Mouse (Mus musculus): ENCODE measurements around the gene Il2ra. TPM values are rescaled to one million over a fixed set of nuclear protein-coding genes. Genes with fewer than 3 reads are reported as not detected.
"Not testable (repeated sequence)": the region's sequence is repeated elsewhere in the genome, so short reads cannot be mapped to it uniquely, and the experiment has no call there.

The Il2ra gene
- 1 to 10 TPM in 1 of 2 experiments, under 1 TPM in 1; 0.69 to 1.3 TPM for total RNA-seq (2021)
- long read RNA-seq, experiment 1: 0 reads
- long read RNA-seq, experiment 2: 0 reads

- intact Hi-C loops (cut with DNase I): no loop called here
- no peak for DNase-seq
These were observed at the start of gene Il2ra for GRCm38 (mm10) chr2:11642451-11642941. TSS of gene Il2ra (plus strand) at chr2:11642807.

- intact Hi-C loops (cut with DNase I): no loop called here
- DNase-seq: no peak
These were observed 45.9 kb upstream of the Il2ra start for GRCm38 (mm10) chr2:11596690-11597089.

- no peak for DNase-seq
- intact Hi-C loops (cut with DNase I): no loop called here
These were observed 44.7 kb upstream of the Il2ra start for GRCm38 (mm10) chr2:11597906-11598305.

GRCm38 (mm10) chr2:11601795-11602194 lies 40.8 kb upstream of the Il2ra start:
- intact Hi-C loops (cut with DNase I): loop anchor here (2.0 to 5.0 kb wide), 4 partner anchors 54 to 176 kb away; partner anchors contain the start of genes Ankrd16, Fbh1 and Il15ra
- DNase-seq: no peak

- intact Hi-C loops (cut with DNase I): loop anchor here (2.0 to 5.0 kb wide), 4 partner anchors 55 to 175 kb away; partner anchors contain the start of genes Ankrd16, Fbh1 and Il15ra
- peak; percentile 95 to 97 for DNase-seq
These were observed 39.8 kb upstream of the Il2ra start for GRCm38 (mm10) chr2:11602506-11603489.

- DNase-seq: no peak
- intact Hi-C loops (cut with DNase I): loop anchor here (5.0 kb wide), 3 partner anchors 57 to 173 kb away; partner anchors contain the start of genes Ankrd16, Fbh1 and Il15ra
These were observed 38.6 kb upstream of the Il2ra start, which contains the start of gene Rbm17 for GRCm38 (mm10) chr2:11604053-11604452. TSS of gene Rbm17 (minus strand) at chr2:11604153.

- intact Hi-C loops (cut with DNase I): loop anchor here (5.0 kb wide), 3 partner anchors 58 to 172 kb away; partner anchors contain the start of genes Ankrd16, Fbh1 and Il15ra
- DNase-seq: no peak
These were observed 37.7 kb upstream of the Il2ra start for GRCm38 (mm10) chr2:11604911-11605310.

- DNase-seq; intact Hi-C loops (cut with DNase I): not testable (repeated sequence)
These were observed 35.9 kb upstream of the Il2ra start for GRCm38 (mm10) chr2:11606718-11607117.

- intact Hi-C loops (cut with DNase I); DNase-seq: not testable (repeated sequence)
These were observed 29.7 kb upstream of the Il2ra start for GRCm38 (mm10) chr2:11612939-11613338.

- intact Hi-C loops (cut with DNase I): no loop called here
- DNase-seq: no peak
These were observed 25.8 kb upstream of the Il2ra start for GRCm38 (mm10) chr2:11616846-11617245.

GRCm38 (mm10) chr2:11619598-11619997 lies 23.0 kb upstream of the Il2ra start:
- intact Hi-C loops (cut with DNase I): no loop called here
- no peak for DNase-seq

- intact Hi-C loops (cut with DNase I): no loop called here
These were observed 19.4 kb upstream of the Il2ra start for GRCm38 (mm10) chr2:11623173-11623572.

GRCm38 (mm10) chr2:11623726-11624125 lies 18.9 kb upstream of the Il2ra start:
- intact Hi-C loops (cut with DNase I): no loop called here
- no peak for DNase-seq

More at GRCm38 (mm10) chr2:11623173-11623572, 19.4 kb upstream of the Il2ra start:
- no peak for DNase-seq

- intact Hi-C loops (cut with DNase I): no loop called here
These were observed 16.7 kb upstream of the Il2ra start, which contains the start of gene Gm17490 for GRCm38 (mm10) chr2:11625890-11626289. TSS of gene Gm17490 (minus strand) at chr2:11626264.

GRCm38 (mm10) chr2:11635035-11635434 lies 7.6 kb upstream of the Il2ra start:
- DNase-seq: no peak
- intact Hi-C loops (cut with DNase I): no loop called here

More at GRCm38 (mm10) chr2:11625890-11626289, 16.7 kb upstream of the Il2ra start, which contains the start of gene Gm17490:
- no peak for DNase-seq

- intact Hi-C loops (cut with DNase I): no loop called here
- no peak for DNase-seq
These were observed 7.0 kb upstream of the Il2ra start for GRCm38 (mm10) chr2:11635471-11636137.

GRCm38 (mm10) chr2:11636138-11636480 lies 6.5 kb upstream of the Il2ra start:
- no peak for DNase-seq

GRCm38 (mm10) chr2:11637115-11637514 lies 5.5 kb upstream of the Il2ra start:
- no peak for DNase-seq
- intact Hi-C loops (cut with DNase I): no loop called here

More at GRCm38 (mm10) chr2:11636138-11636480, 6.5 kb upstream of the Il2ra start:
- intact Hi-C loops (cut with DNase I): no loop called here

- intact Hi-C loops (cut with DNase I): no loop called here
- no peak for DNase-seq
These were observed 1.4 kb downstream of the Il2ra start for GRCm38 (mm10) chr2:11644057-11644456.

- DNase-seq: no peak
- intact Hi-C loops (cut with DNase I): no loop called here
These were observed 2.7 kb downstream of the Il2ra start for GRCm38 (mm10) chr2:11645297-11645696.

Measured in heart, postnatal 14 days (tissue).